9 mouse cellular contexts compared by ENCODE assay signal in genomic region chr16:10447781-10448180, GRCm38 (mm10). TPM values are rescaled to one million over a fixed set of nuclear protein-coding genes. Genes with fewer than 3 reads are reported as not detected.
A peak's percentile ranks its signal among the peaks of the same experiment; 100 is the strongest.
DNase-seq lines count a peak whose midpoint lies in the region; ATAC-seq and TF ChIP-seq lines count a peak whose summit lies in the region.
"Had no signal": no experiment of that assay in that cellular context is flagged by ENCODE, and none has a peak within 500 bp of the region (broad histone marks: within the 10 kb centered on the region; RNA-seq: fewer than 3 reads in every experiment).

No protein-coding gene starts in this region.

- H3K4me2 ChIP-seq in heart, embryonic 14.5 days (ENCODE audit: low read length), result peak overlapping the region; percentile 64
- H3K4me2 ChIP-seq in midbrain, embryonic 12.5 days (replicated peaks), result peak overlapping the region; percentile 66

- no peaks in the 10 kb centered on the region for H3K36me3 ChIP-seq in heart, embryonic 14.5 days (ENCODE audit: control insufficient read depth, insufficient read depth, low read length)
- H3K36me3 ChIP-seq in heart, adult 2 months (ENCODE audit: control insufficient read depth, insufficient read depth, low read length), result no peaks in the 10 kb centered on the region
- no peaks in the 10 kb centered on the region for H3K36me3 ChIP-seq in hindbrain, embryonic 10.5 days
- no peaks in the 10 kb centered on the region for H3K36me3 ChIP-seq in midbrain, embryonic 12.5 days

- no peak for TF ChIP-seq EP300 in heart, adult 2 months (IDR thresholded peaks at IDR 0.05; ENCODE audit: insufficient read depth, low read depth, low read length)

- intact Hi-C loops in heart, adult 2 months (cut with DNase I), result no loop called here

- 65% methylated on average over 2 of the region's 2 CpGs for WGBS in heart, embryonic 14.5 days
- WGBS in heart, adult 2 months, result 67% methylated on average over 2 of the region's 2 CpGs
- 69% methylated on average over 2 of the region's 2 CpGs for WGBS in hindbrain, embryonic 10.5 days
- WGBS in midbrain, embryonic 12.5 days, result 72% methylated on average over 2 of the region's 2 CpGs

- H3K27me3 ChIP-seq in heart, embryonic 14.5 days (ENCODE audit: control insufficient read depth, insufficient read depth, low read length), result no peaks in the 10 kb centered on the region
- H3K27me3 ChIP-seq in heart, adult 2 months (ENCODE audit: control insufficient read depth, insufficient read depth, low read length), result no peaks in the 10 kb centered on the region
- H3K27me3 ChIP-seq in hindbrain, embryonic 10.5 days (ENCODE audit: insufficient read depth, poor library complexity, severe bottlenecking), result no peaks in the 10 kb centered on the region
- H3K27me3 ChIP-seq in midbrain, embryonic 12.5 days, result no peaks in the 10 kb centered on the region

- no peak for ATAC-seq in heart, embryonic 14.5 days (ENCODE audit: insufficient number of reproducible peaks, insufficient read depth, low FRiP score, low read depth)
- ATAC-seq in midbrain, embryonic 12.5 days (ENCODE audit: low FRiP score, low read depth), result 0 out of 2 replicates have a peak, but pooled peaks have one; percentile 29
- no peak for ATAC-seq in frontal cortex, adult (ENCODE audit: low TSS enrichment)
- ATAC-seq in CD4-positive, CD25-positive, alpha-beta regulatory T cell, adult 4 months, result no peak

- TF ChIP-seq POLR2A in heart, adult 2 months (IDR thresholded peaks at IDR 0.05; ENCODE audit: insufficient read depth, low read depth, low read length), result no peak

- DNase-seq in heart, adult 2 months, result no peak
- DNase-seq in hindbrain, embryonic 10.5 days (ENCODE audit: low spot score), result no peak
- DNase-seq in layer of hippocampus, postnatal 36 days, result no peak

- TF ChIP-seq CTCF in heart, adult 2 months (IDR thresholded peaks at IDR 0.05), result no peak

- H3K9me3 ChIP-seq in heart, embryonic 14.5 days (ENCODE audit: control insufficient read depth, low read length), result no peaks in the 10 kb centered on the region
- no peaks in the 10 kb centered on the region for H3K9me3 ChIP-seq in hindbrain, embryonic 10.5 days
- H3K9me3 ChIP-seq in midbrain, embryonic 12.5 days, result no peaks in the 10 kb centered on the region

- H3K4me1 ChIP-seq in heart, embryonic 14.5 days (ENCODE audit: control insufficient read depth in 2 of 2, insufficient read depth in 2 of 2, low read length in 2 of 2), result peaks cover 12 to 21% of the 10 kb centered on the region in 2 experiments
- peaks cover 2% of the 10 kb centered on the region; the same call in 1 of the 2 replicates for H3K4me1 ChIP-seq in heart, adult 2 months (ENCODE audit: control insufficient read depth, insufficient read depth, low read length)
- no peaks in the 10 kb centered on the region for H3K4me1 ChIP-seq in brown adipose tissue, adult 24 weeks (ENCODE audit: control insufficient read depth, insufficient read depth, insufficient read length, low read length)
- H3K4me1 ChIP-seq in hindbrain, embryonic 10.5 days (replicated peaks), result peaks cover 27% of the 10 kb centered on the region
- peaks cover 24% of the 10 kb centered on the region for H3K4me1 ChIP-seq in midbrain, embryonic 12.5 days

- H3K27ac ChIP-seq in heart, embryonic 14.5 days (replicated peaks in 1 of 2; ENCODE audit: control insufficient read depth in 1 of 2, insufficient read depth in 1 of 2, low read depth in 2 of 2, low read length in 2 of 2), result no peak overlapping the region
- H3K27ac ChIP-seq in heart, adult 2 months, result no peak overlapping the region
- no peak overlapping the region for H3K27ac ChIP-seq in brown adipose tissue, adult 24 weeks (replicated peaks; ENCODE audit: low read depth, low read length)
- H3K27ac ChIP-seq in hindbrain, embryonic 10.5 days, result peak overlapping the region; percentile 86
- no peak overlapping the region for H3K27ac ChIP-seq in midbrain, embryonic 12.5 days (replicated peaks)

- H3K4me3 ChIP-seq in heart, embryonic 14.5 days (ENCODE audit: control insufficient read depth in 1 of 2, insufficient read depth in 1 of 2, low read depth in 1 of 2, low read length in 2 of 2), result peak overlapping the region in 1 of 2 experiments; percentile 33; a peak in 2 of 4 replicates
- no peak overlapping the region for H3K4me3 ChIP-seq in heart, adult 2 months
- H3K4me3 ChIP-seq in brown adipose tissue, adult 24 weeks (ENCODE audit: insufficient read depth, low read depth, low read length), result 0 out of 2 replicates have a peak overlapping the region, but pooled peaks have one; percentile 8
- peak overlapping the region; percentile 58 for H3K4me3 ChIP-seq in hindbrain, embryonic 10.5 days
- H3K4me3 ChIP-seq in midbrain, embryonic 12.5 days, result peak overlapping the region; percentile 54

- peak overlapping the region; percentile 50; the same call in 1 of the 2 replicates for H3K9ac ChIP-seq in heart, embryonic 14.5 days (ENCODE audit: low read length)
- H3K9ac ChIP-seq in heart, adult 2 months (ENCODE audit: low read depth, low read length), result no peak overlapping the region
- H3K9ac ChIP-seq in midbrain, embryonic 12.5 days (replicated peaks), result peak overlapping the region; percentile 68

- no peaks in the 10 kb centered on the region for H3K79me2 ChIP-seq in heart, adult 2 months (replicated peaks; ENCODE audit: control insufficient read depth, insufficient read depth, low read length)

RNA-seq across cellular contexts. Expression of gene Tvp23a, which starts 0.6 kb away (rescaled TPM):
- polyA plus RNA-seq in heart, embryonic 14.5 days (2014; fragmentation: Nextera tagmentation; extraction: Ambion mirVana), result 2.3 and 3.0 TPM in 2 replicates
- under 1 TPM; 0.21 to 0.50 TPM for total RNA-seq in heart, adult 2 months (2021)
- polyA plus RNA-seq in heart, adult 2 months (2012; rRNA removed), result 0.98 and 1.2 TPM in 2 replicates
- 0.87 TPM in 1 of 2 replicates, not detected in the other for polyA plus RNA-seq in brown adipose tissue, adult 24 weeks (2012; ENCODE audit: insufficient read depth, insufficient read length, missing spikeins)
- polyA plus RNA-seq in hindbrain, embryonic 10.5 days (2016; fragmentation: Nextera tagmentation; extraction: Ambion mirVana), result 19.6 and 24.9 TPM in 2 replicates
- polyA plus RNA-seq in midbrain, embryonic 12.5 days (2016; fragmentation: Nextera tagmentation; extraction: Ambion mirVana), result 35.5 and 35.6 TPM in 2 replicates
- 10 to 100 TPM; 23.4 to 26.2 TPM for total RNA-seq in layer of hippocampus, postnatal 36 days (2021)
- polyA plus RNA-seq in CD4-positive, CD25-positive, alpha-beta regulatory T cell, adult 4 months (2017; shearing (Covaris generic)), result 1 to 10 TPM; 1.4 to 1.7 TPM

RNA-seq across cellular contexts. Expression of gene Ciita, which starts 32.1 kb away (rescaled TPM):
- polyA plus RNA-seq in heart, embryonic 14.5 days (2014; fragmentation: Nextera tagmentation; extraction: Ambion mirVana), result 0.30 and 0.59 TPM in 2 replicates
- total RNA-seq in heart, adult 2 months (2021), result under 1 TPM; 0.41 to 0.50 TPM
- polyA plus RNA-seq in heart, adult 2 months (2012; rRNA removed), result 1.0 and 2.0 TPM in 2 replicates
- 0.67 and 1.3 TPM in 2 replicates for polyA plus RNA-seq in brown adipose tissue, adult 24 weeks (2012; ENCODE audit: insufficient read depth, insufficient read length, missing spikeins)
- polyA plus RNA-seq in hindbrain, embryonic 10.5 days (2016; fragmentation: Nextera tagmentation; extraction: Ambion mirVana), result 0.15 and 0.16 TPM in 2 replicates
- 0.46 TPM in 2 replicates for polyA plus RNA-seq in midbrain, embryonic 12.5 days (2016; fragmentation: Nextera tagmentation; extraction: Ambion mirVana)
- under 1 TPM in 1 of 2 experiments, not detected in 1; 0.10 TPM for total RNA-seq in layer of hippocampus, postnatal 36 days (2021)
- 1 to 10 TPM in 1 of 2 experiments, under 1 TPM in 1; 0.81 to 7.1 TPM for polyA plus RNA-seq in CD4-positive, CD25-positive, alpha-beta regulatory T cell, adult 4 months (2017; shearing (Covaris generic))
- total RNA-seq: MEL had no signal

RNA-seq across cellular contexts. Expression of gene Nubp1, which starts 36.0 kb away (rescaled TPM):
- 33.5 and 33.7 TPM in 2 replicates for polyA plus RNA-seq in heart, embryonic 14.5 days (2014; fragmentation: Nextera tagmentation; extraction: Ambion mirVana)
- total RNA-seq in heart, adult 2 months (2021), result 1 to 10 TPM; 7.4 to 7.9 TPM
- 11.5 and 14.7 TPM in 2 replicates for polyA plus RNA-seq in heart, adult 2 months (2012; rRNA removed)
- polyA plus RNA-seq in brown adipose tissue, adult 24 weeks (2012; ENCODE audit: insufficient read depth, insufficient read length, missing spikeins), result 11.2 and 17.6 TPM in 2 replicates
- 73.5 and 77.1 TPM in 2 replicates for polyA plus RNA-seq in hindbrain, embryonic 10.5 days (2016; fragmentation: Nextera tagmentation; extraction: Ambion mirVana)
- polyA plus RNA-seq in midbrain, embryonic 12.5 days (2016; fragmentation: Nextera tagmentation; extraction: Ambion mirVana), result 53.4 and 61.7 TPM in 2 replicates
- 10 to 100 TPM; 16.4 to 18.1 TPM for total RNA-seq in layer of hippocampus, postnatal 36 days (2021)
- polyA plus RNA-seq in CD4-positive, CD25-positive, alpha-beta regulatory T cell, adult 4 months (2017; shearing (Covaris generic)), result 10 to 100 TPM; 42.5 to 52.4 TPM

RNA-seq across cellular contexts. Expression of gene Tekt5, which starts 52.5 kb away (rescaled TPM):
- polyA plus RNA-seq in heart, embryonic 14.5 days (2014; fragmentation: Nextera tagmentation; extraction: Ambion mirVana), result 0.32 and 0.97 TPM in 2 replicates
- total RNA-seq in heart, adult 2 months (2021), result not detected
- 0.12 and 0.18 TPM in 2 replicates for polyA plus RNA-seq in heart, adult 2 months (2012; rRNA removed)
- not detected in 2 replicates for polyA plus RNA-seq in brown adipose tissue, adult 24 weeks (2012; ENCODE audit: insufficient read depth, insufficient read length, missing spikeins)
- polyA plus RNA-seq in hindbrain, embryonic 10.5 days (2016; fragmentation: Nextera tagmentation; extraction: Ambion mirVana), result 0.11 and 0.16 TPM in 2 replicates
- polyA plus RNA-seq in midbrain, embryonic 12.5 days (2016; fragmentation: Nextera tagmentation; extraction: Ambion mirVana), result 0.22 TPM in 1 of 2 replicates, not detected in the other
- 1 to 10 TPM; 5.2 to 5.5 TPM for total RNA-seq in layer of hippocampus, postnatal 36 days (2021)
- polyA plus RNA-seq in CD4-positive, CD25-positive, alpha-beta regulatory T cell, adult 4 months (2017; shearing (Covaris generic)), result not detected
